Mouse (Mus musculus) kidney, adult 2 months (tissue): ENCODE data around the gene Usp43.

Experiments used
- CTCF ChIP-seq: fragments of 200-500 bp; conservative IDR thresholded peaks from 2 replicates; pipeline ENCODE4 v1.5.1; 2011; ENCODE audit warnings: low read depth, mild to moderate bottlenecking, control low read depth, low read length, moderate library complexity, mixed read lengths; ENCODE audit not compliant: insufficient read depth, insufficient read length
- POLR2A ChIP-seq: fragments of 200-500 bp; IDR thresholded peaks from one replicate; pipeline ENCODE4 v1.6.1; 2011; ENCODE audit warnings: low read depth, low read length, control low read depth

DNA sequence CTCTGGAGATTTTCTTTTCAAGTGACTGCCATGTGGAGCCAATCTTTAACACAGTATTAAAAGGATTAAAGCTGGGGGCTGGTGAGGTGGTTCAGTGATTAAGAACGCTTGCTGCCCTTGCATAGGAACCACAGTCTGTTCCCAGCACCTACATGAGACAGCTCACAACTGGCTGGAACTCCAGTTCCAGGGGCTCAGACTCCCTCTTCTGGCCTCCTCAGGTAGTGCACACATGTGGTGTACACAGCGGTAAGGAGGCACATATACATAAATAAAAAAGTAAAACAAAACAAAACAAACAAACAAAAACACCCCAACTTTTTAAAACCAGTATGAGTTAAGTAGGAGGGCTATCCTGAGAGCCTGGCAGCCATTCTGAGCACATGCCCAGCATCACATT lies 36.0 kb downstream of the Usp43 start:
- TF ChIP-seq POLR2A (no peak), CTCF (no peak)
